Mouse (Mus musculus) olfactory bulb, adult 2 months (tissue): ENCODE data around the gene Mtx1.

Source experiments
- CTCF ChIP-seq: fragments of 200-500 bp; IDR thresholded peaks from 2 replicates; pipeline ENCODE4 v1.5.1; 2012; ENCODE audit warnings: low read depth, mild to moderate bottlenecking, low read length, moderate library complexity; ENCODE audit not compliant: insufficient read depth
- POLR2A ChIP-seq: fragments of 200-500 bp; IDR thresholded peaks from 2 replicates; pipeline ENCODE4 v1.6.1; 2012; ENCODE audit warnings: mild to moderate bottlenecking, low read depth, low read length, moderate library complexity; ENCODE audit not compliant: insufficient read depth

DNA sequence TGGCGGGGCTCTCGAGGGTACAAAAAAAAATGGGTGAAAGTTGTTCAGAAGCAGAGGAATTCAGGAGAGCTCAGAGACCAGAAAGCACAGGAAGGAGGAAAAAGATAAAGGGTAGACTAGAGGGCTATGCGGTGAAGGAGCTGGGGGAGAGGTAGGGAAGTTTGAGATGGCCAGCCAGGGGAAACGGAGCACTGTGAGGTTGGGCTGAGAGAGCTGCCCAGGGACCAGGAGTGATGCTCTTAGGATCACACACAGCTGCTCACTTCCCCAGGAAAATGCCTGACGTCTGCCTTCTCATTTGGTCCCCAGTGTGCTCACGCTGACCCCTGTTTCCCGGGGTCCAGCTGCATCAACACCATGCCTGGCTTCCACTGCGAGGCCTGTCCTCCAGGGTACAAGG, 7.3 kb downstream of the Mtx1 start:
- TF ChIP-seq CTCF (no peak), POLR2A (no peak)
